Mouse (Mus musculus) C3H10T1/2 (cell line): ENCODE results near the gene Igf2bp2. TPM values are rescaled to one million over a fixed set of nuclear protein-coding genes. Genes with fewer than 3 reads are reported as not detected.

ENCODE experiments used
- polyA plus RNA-seq, 2 experiments: library from polyadenylated mRNA; unstranded; fragments of >200 nt; fragmentation: generic; extraction: Trizol; gene quantifications; one replicate each; pipeline ENCODE4 v1.2.1; 2012; ENCODE audit warnings: missing spikeins in 2 of 2

Gene Igf2bp2
- 10 to 100 TPM in 1 of 2 experiments, 1 to 10 TPM in 1; 3.1 to 18.1 TPM for polyA plus RNA-seq

DNA sequence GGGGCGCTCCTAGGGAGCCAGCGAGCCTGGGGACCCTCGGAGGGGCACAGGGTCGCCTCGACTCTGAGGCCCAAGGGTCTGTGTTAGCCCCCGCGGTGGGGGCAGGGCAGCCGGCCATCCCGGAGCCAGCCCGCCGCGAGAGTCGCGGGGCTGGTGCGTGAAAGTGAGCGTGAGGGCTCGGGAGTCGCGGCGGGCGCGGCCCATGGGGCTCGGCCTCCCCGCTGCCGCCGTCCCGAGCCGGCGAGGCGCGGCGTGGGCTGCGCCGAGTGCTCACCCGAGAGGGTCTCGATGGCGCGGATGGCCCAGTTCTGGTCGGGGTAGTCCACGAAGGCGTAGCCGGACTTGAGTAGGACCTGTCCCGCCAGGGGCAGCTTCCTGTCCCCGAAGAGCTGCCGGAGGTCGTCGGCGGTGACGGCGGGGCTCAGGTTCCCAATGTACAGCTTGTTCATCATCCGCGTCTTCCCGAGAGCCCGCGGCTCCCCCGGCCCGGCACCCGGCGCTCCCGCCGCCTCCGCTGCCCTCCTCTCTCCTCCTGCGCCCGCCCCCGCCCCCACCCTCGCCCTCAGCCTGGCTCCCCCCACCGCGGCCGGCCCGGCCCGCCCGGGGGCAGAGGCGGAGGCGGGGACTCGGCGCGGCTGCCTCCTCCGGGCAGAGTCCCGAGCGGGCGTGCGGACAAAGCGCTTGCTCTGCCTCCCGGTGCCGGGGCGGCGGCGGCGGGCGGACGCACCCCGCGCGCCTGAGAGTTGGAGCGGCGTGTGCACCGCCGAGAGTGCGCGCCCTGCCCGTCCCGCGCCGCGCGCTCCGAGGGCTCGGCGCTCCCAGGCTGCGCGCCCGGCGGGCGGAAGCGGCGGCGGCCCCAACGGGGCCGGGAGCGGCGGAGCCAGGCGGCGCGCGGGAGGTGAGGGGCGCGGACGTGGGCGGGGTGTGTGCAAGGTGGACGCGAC lies at the start of gene Igf2bp2:
Gene Igf2bp2 (minus strand): TSS at position 788 of the 944 bp plus-strand sequence.

DNA sequence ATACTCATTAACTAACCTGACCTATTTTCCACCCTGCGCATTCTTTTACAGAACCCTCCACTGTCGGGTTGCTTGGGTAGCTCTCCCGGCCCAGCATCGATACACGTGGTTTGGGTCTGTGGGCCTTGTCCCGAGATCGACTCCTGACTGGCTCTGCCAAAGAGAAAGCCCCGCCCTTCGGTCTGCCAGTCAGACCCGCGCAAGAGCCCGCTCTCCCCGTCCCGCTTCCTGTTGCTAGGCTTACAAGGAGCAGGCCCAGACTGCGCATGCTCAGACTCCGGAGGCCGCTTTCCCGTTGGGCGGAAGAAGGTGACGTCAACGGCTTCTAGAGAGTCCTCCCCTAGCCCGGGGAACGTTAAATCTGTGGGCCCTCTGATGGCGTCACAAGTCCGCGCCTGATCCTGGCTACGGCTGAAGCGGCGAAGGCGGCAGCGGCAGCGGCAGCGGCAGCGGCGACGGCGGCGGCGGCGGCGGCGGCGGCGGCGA lies 154.0 kb downstream of the Igf2bp2 start, which contains the start of gene Senp2:
Gene Senp2 (plus strand): TSS at position 386 of the 486 bp plus-strand sequence.

Other genes starting within 250 kb of the Igf2bp2 start
- gene Tmem41a, start 215.7 kb downstream of the Igf2bp2 start, polyA plus RNA-seq, result 10 to 100 TPM; 11.5 to 17.5 TPM
- under 1 TPM; 0.05 to 0.08 TPM for gene Liph, start 167.6 kb downstream of the Igf2bp2 start, polyA plus RNA-seq
- gene Senp2, start 153.8 kb downstream of the Igf2bp2 start, polyA plus RNA-seq, result 10 to 100 TPM in 1 of 2 experiments, 1 to 10 TPM in 1; 1.3 to 10.7 TPM
- 10 to 100 TPM; 10.8 to 37.2 TPM for gene Tra2b, start 102.7 kb upstream of the Igf2bp2 start, polyA plus RNA-seq